Mouse (Mus musculus) urinary bladder, postnatal 10 days (tissue): Measurements from ENCODE around the gene Snai3.

ENCODE experiments used
- DNase-seq: peaks from one replicate; pipeline ENCODE4 v3.0.0; 2022; ENCODE audit warnings: low spot score

The Snai3 gene

DNA sequence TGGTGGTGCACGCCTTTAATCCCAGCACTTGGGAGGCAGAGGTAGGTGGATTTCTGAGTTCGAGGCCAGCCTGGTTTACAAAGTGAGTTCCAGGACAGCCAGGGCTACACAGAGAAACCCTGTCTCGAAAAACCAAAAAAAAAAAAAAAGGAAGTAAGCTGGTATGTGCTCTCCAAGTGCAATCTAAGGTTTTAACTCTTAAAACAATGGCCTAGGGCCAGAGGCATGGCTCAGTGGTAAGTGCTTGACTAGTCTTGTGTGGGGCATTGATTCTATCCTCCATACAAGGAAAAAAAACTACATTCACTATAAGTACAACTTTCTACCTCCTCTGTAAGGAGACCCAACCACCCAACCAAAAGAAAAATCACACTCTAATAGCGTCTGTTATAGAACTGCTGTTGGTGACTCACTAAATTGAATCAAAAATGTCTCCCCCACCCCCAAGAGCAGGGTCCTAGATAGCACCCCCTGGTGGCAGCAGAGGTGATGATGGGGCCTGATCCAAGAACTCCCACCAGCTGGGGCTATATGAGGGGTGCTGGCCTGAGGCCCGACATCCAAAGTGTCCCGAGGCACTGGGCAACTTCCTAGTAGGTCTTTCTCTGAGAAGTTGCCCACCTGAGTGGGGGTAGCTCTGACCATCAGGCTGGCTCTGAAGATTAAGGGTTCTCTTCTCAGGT, 1.2 kb downstream of the Snai3 start:
- DNase-seq, result no peak

DNA sequence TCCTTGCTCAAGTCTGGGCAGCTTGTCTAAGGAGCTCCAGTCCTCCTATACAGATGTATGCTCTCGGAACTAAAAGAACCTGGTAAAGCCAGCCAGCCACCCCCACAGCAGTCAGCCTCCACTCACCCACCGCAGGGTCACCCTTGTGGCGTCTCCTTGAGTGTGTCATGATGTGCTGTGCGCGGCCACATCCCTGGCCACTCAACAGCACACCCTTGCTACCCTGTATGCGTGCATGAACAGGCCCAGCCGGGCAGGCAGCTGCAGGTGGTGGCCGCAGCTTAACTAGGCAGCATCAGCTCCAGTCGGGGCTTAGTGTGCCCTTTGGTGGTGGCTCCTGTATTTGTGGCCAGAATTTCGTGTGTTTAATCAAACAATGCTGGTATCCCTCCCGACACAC, 3.4 kb downstream of the Snai3 start:
- no peak for DNase-seq

DNA sequence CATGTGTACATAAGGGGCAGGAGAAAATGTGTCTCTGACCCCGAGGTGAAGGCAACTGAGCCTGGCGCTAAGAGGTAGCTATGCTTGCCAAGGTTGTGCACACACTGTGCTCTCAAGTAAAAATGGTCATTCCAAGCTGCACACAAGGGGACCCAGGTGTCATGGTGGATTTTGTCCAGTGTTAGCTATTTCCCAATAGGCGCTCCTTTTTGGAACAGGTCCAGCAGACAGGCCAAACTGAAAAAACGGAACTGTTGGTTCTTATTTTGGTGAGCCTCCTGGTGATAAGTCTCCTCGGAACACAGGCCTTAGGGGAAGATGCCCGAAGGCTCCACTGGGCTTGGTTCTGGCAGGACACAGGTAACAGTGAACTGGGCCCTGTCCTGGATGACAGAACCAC, 6.1 kb downstream of the Snai3 start:
- no peak for DNase-seq

DNA sequence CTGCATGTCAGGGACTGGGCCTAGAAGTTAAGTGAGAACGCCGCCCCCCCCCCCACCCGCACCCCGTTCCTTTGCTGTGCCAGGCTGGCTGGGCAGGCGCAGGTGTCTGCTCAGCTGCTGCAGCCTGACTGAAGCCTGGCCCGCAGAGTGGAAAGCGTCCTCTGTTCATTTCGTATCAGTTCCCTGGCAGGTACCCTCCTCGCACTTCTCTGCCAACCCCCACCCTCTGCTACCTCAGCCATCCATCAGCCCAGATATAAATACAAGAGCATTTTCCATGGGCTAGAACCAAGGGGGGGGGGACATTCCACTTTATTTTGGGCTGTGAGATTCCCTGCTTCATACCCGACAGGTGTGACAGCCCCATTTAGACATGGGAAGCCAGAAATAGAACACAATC, 8.4 kb downstream of the Snai3 start:
- no peak for DNase-seq

DNA sequence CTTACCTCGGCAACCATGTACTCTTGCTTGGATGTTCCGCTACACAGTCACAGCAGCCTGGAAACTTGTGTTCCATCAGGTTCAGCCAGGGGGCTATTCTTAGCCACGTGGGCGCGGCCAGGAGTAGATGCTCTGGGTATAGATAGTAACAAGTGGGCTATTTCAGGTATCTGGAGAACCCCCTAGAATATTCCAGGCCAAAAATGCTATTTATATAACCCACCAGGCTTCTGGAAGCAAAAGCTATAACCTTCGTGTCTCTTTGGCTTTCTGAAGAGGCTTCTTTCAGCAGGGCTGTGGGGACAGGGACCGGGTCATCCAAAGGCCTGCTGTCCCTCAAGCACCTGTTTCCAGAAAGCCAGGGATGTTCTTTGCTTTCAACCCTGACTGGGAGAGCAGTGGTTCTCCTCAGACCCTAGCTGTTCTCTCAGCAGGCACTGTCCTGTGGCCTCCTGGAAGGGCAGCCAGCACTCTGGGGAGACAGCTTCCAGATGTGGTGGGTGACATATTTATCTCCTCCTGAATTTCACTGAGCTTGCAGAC, 9.3 kb downstream of the Snai3 start:
- DNase-seq, result no peak

DNA sequence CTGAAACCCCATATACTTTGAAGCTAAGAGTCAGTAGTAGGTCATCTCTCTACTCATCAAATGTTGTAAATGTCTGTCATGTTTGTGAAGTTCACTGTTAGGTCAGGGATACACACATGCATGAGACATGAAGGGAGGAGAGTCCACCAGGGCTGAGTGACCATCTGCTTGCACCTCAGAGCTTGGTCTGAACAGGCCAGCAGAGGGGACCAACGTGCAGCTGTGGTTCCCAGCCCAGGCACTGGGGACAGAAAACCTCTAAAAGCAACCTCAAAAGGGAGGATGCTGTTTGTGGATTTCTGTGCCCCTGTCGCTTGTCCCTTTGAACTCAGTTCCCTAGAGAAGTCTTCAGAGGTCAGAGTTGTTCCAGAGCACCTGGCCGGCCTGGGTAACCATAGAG, 15.3 kb downstream of the Snai3 start:
- DNase-seq, result no peak

DNA sequence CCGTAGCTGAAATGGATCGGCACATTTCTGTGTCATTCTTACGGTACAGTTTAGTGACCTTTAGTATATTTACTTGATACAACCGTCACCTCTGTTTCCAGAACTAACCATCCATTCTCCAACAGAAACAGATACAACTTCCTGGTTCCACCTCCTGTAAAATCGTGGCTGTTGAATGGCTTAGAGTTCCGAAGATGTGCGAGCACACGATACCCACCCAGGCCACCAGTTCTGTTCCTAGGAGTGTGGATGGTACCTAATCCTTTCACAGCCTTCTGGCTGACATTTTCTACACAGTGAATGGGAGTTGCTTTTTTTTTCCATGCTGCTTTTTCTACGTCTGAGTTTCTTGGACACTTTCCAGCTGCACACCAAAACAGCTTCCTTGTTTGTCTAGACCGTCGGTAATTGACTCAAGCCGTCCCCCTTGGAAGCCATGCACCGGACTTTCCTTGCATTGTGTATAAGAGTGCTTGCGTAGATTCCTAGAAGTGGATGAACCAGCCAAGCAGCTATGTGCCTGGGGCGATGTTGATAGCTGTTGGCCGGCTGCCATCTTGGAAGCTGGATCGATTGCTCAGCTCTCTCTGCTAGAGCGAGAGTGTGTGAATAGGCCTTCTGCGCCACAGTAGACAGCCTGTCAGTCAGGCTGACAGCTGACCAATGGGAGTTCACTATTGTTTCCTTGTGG, 16.3 kb downstream of the Snai3 start:
- DNase-seq, result peak; percentile 54

DNA sequence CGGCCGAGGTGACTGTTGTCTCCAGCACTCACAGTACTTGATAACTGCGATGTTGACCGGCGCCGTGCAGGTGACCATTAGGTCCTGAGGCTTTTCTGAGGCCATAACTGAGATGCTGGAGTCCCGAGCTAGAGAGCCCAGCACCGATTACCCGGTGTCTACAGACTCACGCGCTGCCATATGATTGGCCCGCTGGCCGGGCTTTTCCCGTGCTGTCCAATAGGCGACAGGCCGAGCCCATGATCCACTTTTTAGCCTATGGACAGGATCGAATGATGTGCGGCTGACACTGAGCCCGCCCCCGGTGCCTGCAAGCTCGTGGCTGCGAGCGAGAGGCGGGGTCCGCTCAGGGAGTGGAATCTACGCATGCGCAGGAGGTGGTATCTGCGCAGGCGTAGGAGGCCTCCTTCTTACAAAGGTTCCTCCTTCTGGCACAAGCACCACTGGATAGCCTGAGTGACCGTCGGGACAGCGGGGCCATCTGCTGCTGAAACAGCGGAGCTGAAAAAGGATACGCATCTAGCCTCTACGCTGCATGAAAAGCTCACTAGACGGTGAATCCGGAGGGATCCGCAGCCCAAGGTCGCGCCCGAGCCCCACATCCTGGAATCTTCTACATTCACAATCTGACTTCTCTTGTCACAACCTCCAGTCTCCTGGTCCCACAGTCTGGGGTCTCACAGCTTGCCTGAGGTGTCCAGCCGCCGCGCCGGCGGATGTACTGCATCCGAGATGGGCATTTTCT, 17.1 kb downstream of the Snai3 start, which contains the start of gene Mvd:
TSS of gene Mvd (minus strand) at position 161 of the 745 bp plus-strand sequence.
- DNase-seq, result peak; percentile 96

DNA sequence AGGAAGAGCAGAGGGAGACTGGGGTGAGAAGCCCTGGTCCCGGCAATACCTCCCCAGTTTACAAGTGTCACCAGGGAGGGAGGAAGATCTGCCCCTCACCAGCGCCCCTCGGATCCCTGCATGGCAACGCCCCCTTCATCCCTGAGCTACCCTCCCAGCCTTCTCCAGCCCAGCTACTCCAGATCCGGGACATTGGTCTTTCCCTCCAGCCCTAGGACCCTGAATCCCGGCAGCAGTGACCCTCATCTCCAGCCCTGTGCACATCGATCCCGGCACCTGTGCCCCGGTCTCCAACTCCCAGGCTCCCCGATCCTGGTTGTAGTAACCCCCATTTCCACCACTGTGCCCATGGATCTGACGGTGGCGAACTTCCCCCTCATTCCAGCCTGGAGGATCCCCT, 17.8 kb downstream of the Snai3 start:
- DNase-seq, result no peak

DNA sequence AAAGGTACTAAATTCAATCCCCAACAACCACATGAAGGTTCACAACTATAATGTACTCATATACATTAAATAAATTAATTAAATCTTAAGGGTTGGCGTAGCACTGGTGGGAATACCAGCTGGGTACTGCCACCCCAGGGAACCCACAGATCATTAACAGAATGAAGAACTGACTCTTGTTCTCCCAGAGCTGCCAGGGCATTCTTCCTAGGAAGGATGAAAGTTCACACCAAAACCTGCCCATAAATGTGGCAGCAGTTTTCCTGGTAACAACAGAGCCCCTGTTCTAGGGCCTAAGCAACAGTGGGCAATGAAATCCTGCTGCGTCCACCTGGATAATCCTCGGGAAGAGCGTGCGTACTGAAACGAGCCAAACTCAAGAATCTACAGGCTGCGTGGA, 18.2 kb downstream of the Snai3 start:
- DNase-seq, result no peak

DNA sequence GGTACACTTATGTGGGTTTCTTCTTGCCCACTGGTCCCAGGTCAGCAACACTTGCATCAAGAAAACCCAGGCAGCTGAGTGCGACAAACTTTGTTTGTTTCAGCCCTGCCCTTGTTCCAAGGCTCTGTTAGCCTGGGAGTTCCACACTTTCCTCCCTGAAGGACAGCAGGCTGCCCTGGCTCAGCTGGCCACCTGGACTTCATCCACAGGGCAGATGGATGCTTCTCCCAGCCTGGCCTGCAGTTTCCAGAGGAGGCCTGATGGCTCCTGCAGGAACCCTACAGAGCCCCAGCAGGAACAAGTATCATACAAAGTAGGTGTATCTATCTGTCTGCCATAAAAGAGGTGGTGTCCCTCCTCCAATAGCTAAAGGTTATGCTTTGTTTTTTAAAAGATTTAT, 19.2 kb downstream of the Snai3 start:
- no peak for DNase-seq

DNA sequence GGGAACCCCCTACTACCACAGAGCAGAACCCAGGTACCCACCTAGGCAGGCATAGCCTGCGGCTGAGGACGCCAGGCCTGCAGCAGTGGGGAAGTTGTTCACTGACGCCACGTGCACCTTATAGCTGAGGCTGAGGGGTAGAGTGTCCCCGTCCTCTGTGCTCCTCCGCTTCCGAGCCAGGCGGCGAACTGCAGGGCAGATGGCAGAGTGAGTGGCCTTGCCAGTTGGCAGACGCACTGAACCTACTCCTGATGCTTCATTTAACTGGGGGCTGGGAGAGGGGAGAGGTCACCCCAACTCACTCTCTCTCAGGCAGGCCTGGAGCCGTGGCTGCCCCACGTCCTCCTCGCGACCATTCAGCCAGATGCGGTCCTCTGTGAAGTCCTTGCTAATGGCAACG, 21.2 kb downstream of the Snai3 start:
- no peak for DNase-seq

DNA sequence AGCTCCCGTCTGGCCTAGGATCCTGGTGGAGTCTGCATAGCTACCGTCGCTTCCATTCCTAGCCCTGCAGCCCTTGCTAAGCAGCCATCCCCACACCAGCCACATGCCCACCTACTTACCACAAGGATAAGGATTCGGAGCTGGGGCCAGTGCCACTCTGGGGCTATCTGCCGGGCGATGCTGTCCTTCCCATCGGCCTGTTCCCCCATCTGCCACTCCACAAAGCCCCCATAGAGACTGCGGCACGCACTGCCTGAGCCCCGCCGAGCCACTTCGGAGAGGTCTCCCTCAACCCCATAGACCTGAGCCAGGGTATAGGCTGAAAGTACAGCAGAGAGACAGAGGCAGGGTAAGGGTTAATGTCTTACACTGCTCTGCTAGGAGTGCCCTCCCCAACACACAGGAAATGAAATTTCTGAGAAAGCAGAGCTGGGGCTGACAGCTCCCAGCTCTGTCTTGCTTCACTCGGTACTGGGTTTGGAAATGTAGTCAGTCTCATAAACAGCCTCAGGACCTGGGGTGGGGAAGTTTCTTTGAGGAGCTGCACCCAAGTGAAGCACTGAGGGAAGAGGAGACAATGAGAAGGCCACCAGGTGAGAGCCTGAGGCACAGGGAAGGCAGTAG, 22.7 kb downstream of the Snai3 start:
- DNase-seq, result no peak

DNA sequence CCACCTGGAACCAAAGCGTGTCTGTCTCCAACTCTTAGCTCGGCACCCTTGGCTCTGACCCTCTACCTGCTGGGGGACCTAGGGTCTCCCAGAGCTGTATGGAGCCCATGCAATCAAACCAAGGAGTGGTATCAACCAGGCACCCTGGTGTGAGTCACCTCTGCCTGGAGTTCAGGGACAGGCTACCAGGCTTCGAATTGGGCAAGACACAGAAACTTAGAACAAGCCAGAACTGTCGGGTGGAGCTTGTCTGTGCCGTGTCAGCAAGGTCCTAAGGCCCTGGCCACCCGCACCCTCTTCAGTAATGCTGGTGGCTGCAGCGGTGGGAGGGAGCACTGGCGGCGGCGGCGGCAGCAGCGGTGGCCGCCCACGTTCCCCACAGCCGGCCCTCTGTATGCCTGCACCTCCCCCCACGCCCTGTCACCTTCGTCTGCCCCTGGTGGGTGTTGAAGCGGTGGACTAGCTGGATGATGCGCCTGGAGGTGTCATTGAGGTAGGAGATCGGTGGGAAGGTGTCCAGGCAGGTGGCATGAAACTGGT, 23.9 kb downstream of the Snai3 start:
- no peak for DNase-seq

DNA sequence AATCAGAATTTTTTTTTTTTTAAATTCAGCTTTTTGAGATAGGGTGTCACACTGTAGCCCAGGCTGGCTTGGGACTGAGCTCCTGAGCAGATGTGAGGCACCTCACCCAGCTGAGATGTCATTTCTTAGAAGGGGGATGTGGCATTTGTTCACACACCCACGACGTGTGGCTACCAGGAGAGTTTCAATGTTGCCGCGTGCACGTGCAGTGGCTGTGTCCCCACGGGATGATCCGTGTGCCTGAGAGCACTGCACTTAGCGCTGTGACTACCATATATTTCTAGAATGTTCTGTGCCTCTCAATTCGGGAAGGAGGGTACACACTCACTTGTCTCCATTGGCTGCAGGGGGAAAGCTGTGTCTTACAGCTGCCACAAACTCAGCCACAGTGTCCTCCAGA, 24.4 kb downstream of the Snai3 start:
- DNase-seq, result no peak

DNA sequence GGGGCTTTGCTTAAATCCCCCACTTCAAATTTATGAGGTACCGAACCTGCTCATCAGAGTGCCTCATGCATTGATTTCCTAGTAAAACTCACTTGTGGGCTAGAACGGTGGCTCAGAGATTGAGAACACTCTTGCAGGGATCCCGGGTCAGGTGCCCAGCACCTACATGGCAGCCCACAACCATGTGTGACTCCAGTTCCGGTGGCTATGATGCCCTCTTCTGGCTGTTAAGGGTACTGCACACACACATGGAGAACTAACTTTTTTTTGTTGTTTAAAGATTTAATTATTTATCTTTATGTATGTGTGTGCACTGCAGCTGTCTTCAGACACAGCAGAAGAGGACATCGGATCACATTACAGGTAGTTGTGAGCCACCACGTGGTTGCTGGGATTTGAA, 25.2 kb downstream of the Snai3 start:
- DNase-seq, result no peak

DNA sequence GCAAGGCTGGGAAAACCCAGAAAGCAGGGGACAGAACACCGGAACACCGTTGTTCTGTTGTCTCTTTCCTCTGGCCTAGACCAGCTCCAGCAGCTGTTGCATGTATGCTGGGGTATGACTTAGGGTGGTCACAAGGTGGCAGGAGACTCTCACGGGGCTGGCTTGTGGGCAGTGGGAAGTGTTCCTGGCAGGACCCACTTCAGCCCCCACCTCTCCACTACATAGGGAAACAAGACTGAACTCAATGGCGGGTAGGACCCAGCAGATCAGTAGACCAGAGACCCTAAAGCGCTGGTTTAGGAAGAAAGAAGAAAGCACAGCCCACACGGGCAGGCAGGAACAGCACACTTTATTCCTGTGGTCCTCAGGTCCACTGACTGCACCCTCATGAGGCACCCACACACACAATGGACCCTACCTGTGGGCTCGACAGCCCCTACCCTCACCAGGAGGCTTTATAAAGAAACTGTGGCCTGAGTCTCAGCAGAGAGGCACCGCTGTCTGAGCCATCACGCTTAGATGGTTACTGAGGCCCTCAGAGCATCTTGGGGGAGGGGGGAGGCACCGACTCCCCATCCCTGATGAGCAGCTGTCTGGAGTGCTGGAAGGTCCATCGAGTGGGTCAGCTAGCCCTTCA, 27.1 kb downstream of the Snai3 start:
- DNase-seq, result no peak

DNA sequence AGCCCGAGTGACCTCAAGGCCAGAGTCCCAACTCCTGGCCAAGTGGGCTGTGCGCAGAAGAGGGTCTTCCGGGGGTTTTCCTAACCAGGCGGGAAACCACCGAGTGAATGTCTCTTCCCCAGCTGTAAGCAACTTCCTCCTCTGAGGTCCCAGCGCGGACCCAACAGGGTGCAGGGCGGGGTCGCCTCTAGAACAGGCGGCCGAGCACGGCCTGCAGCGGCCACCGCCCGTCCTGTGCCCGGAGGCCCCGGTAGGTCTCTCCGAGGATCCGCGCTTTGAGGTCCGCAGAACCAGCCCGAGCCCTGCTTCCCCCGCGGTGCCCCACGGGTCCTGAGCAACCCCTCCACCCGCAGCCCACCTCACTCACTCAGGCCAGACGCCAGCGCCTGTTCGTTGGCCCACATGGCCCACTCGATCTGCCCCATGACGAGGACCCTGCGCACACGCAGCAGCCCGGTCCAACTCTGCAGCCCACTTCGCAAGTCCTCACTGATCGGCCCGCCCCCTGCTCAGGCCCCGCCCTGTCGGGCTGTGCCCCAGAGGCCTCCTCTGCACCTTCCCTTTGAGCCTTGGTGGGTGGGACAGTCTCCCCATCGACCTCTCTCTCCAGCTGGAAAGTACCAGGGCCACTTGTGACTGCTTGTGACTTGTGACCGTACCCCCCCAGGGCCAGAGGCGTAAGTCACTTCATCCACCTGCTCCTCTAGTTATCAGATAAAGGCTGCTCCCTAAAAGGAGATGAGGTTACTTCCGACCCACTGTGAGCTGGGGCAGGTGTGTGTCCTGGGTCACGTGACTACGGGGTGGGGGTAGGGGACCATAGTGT, 27.9 kb downstream of the Snai3 start, which contains the start of gene Cyba:
TSS of gene Cyba (minus strand) at position 488 of the 826 bp plus-strand sequence.
- DNase-seq, result no peak

DNA sequence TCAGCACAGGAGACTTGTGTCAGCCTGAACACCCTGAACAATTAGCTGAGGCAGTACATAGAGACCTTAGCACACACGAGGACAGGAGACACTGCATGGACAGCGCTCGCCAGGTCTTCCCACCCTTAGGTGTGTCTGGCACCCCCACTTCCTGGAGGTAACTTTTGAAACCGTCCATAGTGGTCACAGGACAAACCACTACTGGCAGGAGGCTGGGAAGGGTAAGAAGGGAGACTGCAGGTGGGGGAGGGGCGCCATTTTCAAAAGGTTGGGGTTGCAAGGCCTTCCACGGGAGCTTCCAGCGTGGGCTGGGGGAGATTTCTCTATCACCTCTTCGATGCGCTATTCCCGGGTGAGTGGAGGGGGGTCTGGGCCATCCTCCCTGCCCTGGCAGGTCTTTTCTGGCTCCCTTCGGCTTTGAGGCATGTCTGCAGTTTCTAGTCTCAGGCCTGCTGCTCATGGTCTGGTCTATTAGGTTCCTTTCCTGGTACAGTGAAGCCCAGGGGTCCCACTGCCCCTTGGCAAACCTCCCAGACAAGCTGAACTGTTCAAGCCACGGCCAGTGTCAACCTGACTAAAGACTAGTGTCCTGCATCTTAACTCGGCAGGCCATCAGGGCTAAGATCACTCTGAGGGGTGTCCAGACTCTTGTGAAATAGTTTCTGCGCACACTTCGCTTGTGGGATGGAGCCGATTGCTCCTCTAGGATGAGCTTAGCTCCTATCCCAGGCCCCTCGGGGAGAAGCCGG, 28.7 kb downstream of the Snai3 start:
- DNase-seq, result no peak

DNA sequence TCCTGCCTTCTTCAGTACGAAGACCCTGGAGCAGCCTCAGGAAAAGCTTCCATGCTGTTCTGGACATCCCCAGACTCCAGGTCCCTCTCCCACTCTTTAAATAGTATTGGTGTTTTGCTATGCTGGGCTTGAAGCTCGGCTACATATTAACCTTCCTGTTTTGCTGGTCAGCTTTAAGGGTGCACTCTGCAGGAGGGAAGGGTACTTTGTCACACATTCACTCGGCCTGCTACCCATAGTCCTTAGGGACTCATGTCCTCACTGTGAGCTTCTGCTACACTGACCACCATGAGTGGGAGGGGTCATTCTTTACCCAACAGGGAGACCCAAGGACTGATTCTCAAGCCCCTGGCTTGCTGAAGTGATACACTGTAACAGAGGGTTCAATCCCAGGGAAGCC, 29.9 kb downstream of the Snai3 start:
- no peak for DNase-seq
